Mouse (Mus musculus): Measurements from ENCODE around the gene Mdh2.

GRCm38 (mm10) chr5:135729351-135729750 lies 48.9 kb upstream of the Mdh2 start:
- TF ChIP-seq CTCF (IDR thresholded peaks at IDR 0.05) (no peak), EP300 (IDR thresholded peaks at IDR 0.05) (no peak)

All from lung, postnatal 0 days (tissue).